Mouse (Mus musculus) kidney, adult 2 months (tissue): ENCODE results near the gene Impdh2. TPM values are rescaled to one million over a fixed set of nuclear protein-coding genes. Genes with fewer than 3 reads are reported as not detected.

ENCODE experiments used
- DNase-seq: peaks from one replicate; pipeline ENCODE4 v3.0.0; 2021
- H3K27ac ChIP-seq: fragments of 200-500 bp; 2 replicates; pipeline ENCODE4 v1.5.1; 2012; ENCODE audit warnings: low read depth, low read length, control low read depth, inconsistent platforms; ENCODE audit not compliant: insufficient read depth
- H3K27me3 ChIP-seq: fragments of 200-500 bp; replicated peaks from 2 replicates; pipeline ENCODE4 v1.6.1; 2012; ENCODE audit warnings: mild to moderate bottlenecking, moderate library complexity, low read length, inconsistent platforms; ENCODE audit not compliant: control insufficient read depth, insufficient read depth
- H3K36me3 ChIP-seq: fragments of 200-500 bp; 2 replicates; pipeline ENCODE4 v1.6.1; 2012; ENCODE audit warnings: mild to moderate bottlenecking, moderate library complexity, low read length, inconsistent platforms; ENCODE audit not compliant: control insufficient read depth, insufficient read depth
- H3K4me1 ChIP-seq: fragments of 200-500 bp; 2 replicates; pipeline ENCODE4 v1.6.1; 2011; ENCODE audit warnings: low read length; ENCODE audit not compliant: control insufficient read depth, insufficient read depth
- H3K4me3 ChIP-seq: fragments of 200-500 bp; 2 replicates; pipeline ENCODE4 v1.5.1; 2011; ENCODE audit warnings: mild to moderate bottlenecking, low read depth, low read length, control low read depth; ENCODE audit not compliant: insufficient read depth
- CTCF ChIP-seq: fragments of 200-500 bp; conservative IDR thresholded peaks from 2 replicates; pipeline ENCODE4 v1.5.1; 2011; ENCODE audit warnings: low read depth, mild to moderate bottlenecking, control low read depth, low read length, moderate library complexity, mixed read lengths; ENCODE audit not compliant: insufficient read depth, insufficient read length
- POLR2A ChIP-seq: fragments of 200-500 bp; IDR thresholded peaks from one replicate; pipeline ENCODE4 v1.6.1; 2011; ENCODE audit warnings: low read depth, low read length, control low read depth
- WGBS: fragments of 180-500 bp; shearing (Covaris S2); methylation state at CpG from one replicate; pipeline ENCODE4 v1.1.7; 2018; 5-methylcytosine and 5-hydroxymethylcytosine counted together
- polyA plus RNA-seq: library from polyadenylated mRNA; depleted of rRNA; stranded (reverse); fragments of >200 nt; gene quantifications from 2 replicates; pipeline ENCODE4 v1.2.3, GENCODE M21; 2012

The Impdh2 gene
- polyA plus RNA-seq, 1 experiment = 60.0 TPM

GRCm38 (mm10) chr9:108564131-108564530 is 4.0 kb downstream of the Impdh2 start:
- DNase-seq = no peak
- no peak for TF ChIP-seq CTCF
- TF ChIP-seq POLR2A = no peak
- no peaks in the 10 kb centered on the region for H3K36me3 ChIP-seq
- no peak overlapping the region for H3K27ac ChIP-seq
- 74% methylated on average over 7 of the region's 7 CpGs for WGBS
- H3K4me3 ChIP-seq = no peak overlapping the region
- H3K4me1 ChIP-seq = peaks cover 6% of the 10 kb centered on the region; the same call in 1 of the 2 replicates
- H3K27me3 ChIP-seq = no peaks in the 10 kb centered on the region

GRCm38 (mm10) chr9:108565881-108566814 is 6.1 kb downstream of the Impdh2 start:
- TF ChIP-seq POLR2A (no peak), CTCF (no peak)
- Histone ChIP-seq H3K27ac (peak overlapping the region; percentile 69; the same call in 1 of the 2 replicates), H3K4me1 (peaks cover 10% of the 10 kb centered on the region; the same call in 1 of the 2 replicates), H3K4me3 (peak overlapping the region; percentile 82), H3K36me3 (no peaks in the 10 kb centered on the region), H3K27me3 (no peaks in the 10 kb centered on the region)
- WGBS = 11% methylated on average over 35 of the region's 35 CpGs
- no peak for DNase-seq

DNA sequence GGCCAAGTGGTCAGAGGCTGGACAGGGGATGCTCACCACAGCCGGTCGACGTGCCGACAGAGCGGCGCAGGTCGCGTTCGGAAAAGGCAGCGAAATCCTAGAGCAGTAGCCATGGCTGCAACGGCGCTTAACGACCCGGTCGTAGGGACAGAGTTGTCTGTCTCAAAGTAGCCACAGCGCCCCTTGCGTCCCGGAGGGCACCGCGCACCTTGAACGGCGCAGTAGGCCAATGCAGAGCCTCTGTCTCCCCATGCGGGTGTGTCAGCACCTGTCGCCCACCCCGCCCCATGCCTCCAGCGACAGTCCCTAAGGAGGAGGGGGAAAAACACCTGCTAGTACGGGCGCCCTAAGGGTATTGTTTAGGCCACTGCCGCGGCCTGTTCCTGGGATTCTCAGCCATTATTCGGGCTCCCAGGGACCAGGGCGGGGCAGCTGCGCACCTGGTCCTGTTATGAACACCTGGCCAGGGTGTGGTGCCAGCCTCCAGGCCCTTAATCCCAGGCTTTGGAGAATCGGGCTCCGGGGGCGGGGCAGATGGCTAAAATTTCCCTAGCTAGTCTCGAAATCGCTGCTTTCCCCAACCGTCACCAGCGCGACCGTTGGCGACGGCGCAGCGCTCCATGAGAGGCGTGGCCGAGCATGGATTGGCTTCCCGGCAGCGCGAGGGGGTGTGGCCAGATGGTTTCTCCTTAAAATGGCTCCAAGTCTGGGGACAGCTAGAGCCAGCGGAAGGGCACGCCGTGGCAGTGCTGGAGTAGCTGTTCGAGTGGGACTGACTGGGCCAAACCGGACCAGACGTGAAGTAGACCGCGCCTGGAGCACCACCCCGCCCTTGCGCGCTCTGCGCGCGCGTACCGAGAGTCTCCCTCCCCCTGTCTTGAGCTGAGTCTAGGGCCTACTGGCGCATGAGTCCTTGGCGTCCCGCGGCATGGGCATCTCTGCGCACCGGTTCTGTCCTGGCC is 7.0 kb downstream of the Impdh2 start, which contains the start of gene Ndufaf3:
Gene Ndufaf3, minus strand, starts transcription at position 620 of the 962 bp plus-strand sequence.
- TF ChIP-seq CTCF (peak; percentile 92), POLR2A (peak; percentile 99)
- Histone ChIP-seq H3K27ac (peak within 1 kb of the TSS; percentile 88), H3K36me3 (no peaks in the 10 kb centered on the region), H3K4me3 (peak within 1 kb of the TSS; percentile 82), H3K4me1 (peaks cover 10% of the 10 kb centered on the region; the same call in 1 of the 2 replicates), H3K27me3 (no peaks in the 10 kb centered on the region)
- DNase-seq = peak; percentile 98
- WGBS = under 1% methylated on average over 73 of the region's 73 CpGs

DNA sequence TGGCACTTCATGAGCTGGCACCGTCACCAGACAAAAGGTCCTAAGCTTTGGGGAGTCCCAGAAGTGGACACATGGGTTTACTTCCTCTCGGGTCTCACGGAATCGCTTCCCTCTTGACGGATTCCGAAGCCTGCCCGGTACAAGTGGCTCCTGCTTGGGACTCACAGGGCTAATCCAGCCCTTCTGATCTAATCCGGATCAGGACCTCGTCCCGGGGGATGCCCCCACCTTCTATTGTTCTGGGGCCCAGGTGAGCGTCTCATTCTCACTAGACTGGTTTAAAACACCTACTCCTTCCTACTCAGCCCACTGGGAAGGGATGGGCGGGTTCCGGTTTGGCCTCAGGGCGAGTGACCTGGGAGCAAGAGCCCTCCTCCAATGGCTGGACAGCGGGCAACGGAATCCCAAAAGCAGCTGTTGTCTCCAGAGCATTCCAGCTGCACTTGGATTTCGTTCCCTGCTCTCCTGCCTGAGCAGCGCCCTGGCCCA is 7.9 kb downstream of the Impdh2 start:
- WGBS = 9% methylated on average over 18 of the region's 18 CpGs
- Histone ChIP-seq H3K27ac (peak overlapping the region; percentile 78), H3K4me1 (peaks cover 10% of the 10 kb centered on the region; the same call in 1 of the 2 replicates), H3K4me3 (peak overlapping the region; percentile 82), H3K27me3 (no peaks in the 10 kb centered on the region), H3K36me3 (no peaks in the 10 kb centered on the region)
- peak; percentile 36 for DNase-seq
- TF ChIP-seq CTCF = no peak
- no peak for TF ChIP-seq POLR2A

- 73% methylated on average over 17 of the region's 17 CpGs for WGBS
- no peak overlapping the region for H3K27ac ChIP-seq
- peak overlapping the region; percentile 82; the same call in 1 of the 2 replicates for H3K4me3 ChIP-seq
Measured at GRCm38 (mm10) chr9:108568511-108568921, 8.4 kb downstream of the Impdh2 start.

GRCm38 (mm10) chr9:108569381-108570206 is 9.5 kb downstream of the Impdh2 start, which contains the start of gene Dalrd3:
Dalrd3 (plus strand) TSS chr9:108569886.
- Histone ChIP-seq H3K4me3 (peak within 1 kb of the TSS; percentile 90), H3K36me3 (no peaks in the 10 kb centered on the region), H3K27me3 (no peaks in the 10 kb centered on the region), H3K27ac (peak within 1 kb of the TSS; percentile 35), H3K4me1 (peaks cover 10% of the 10 kb centered on the region; the same call in 1 of the 2 replicates)
- peak; percentile 98 for DNase-seq
- TF ChIP-seq POLR2A (no peak), CTCF (no peak)
- WGBS = 5% methylated on average over 42 of the region's 42 CpGs

More at GRCm38 (mm10) chr9:108568511-108568921, 8.4 kb downstream of the Impdh2 start:
- Histone ChIP-seq H3K4me1 (peaks cover 10% of the 10 kb centered on the region; the same call in 1 of the 2 replicates), H3K36me3 (no peaks in the 10 kb centered on the region), H3K27me3 (no peaks in the 10 kb centered on the region)
- no peak for TF ChIP-seq CTCF
- no peak for TF ChIP-seq POLR2A
- no peak for DNase-seq
